Mouse (Mus musculus): ENCODE measurements at regions not wholly inside any gene's neighbourhood (a gene's known extent, or its start where the extent isn't known, plus 50 kb on each side); places are given as distances from the start of the nearest gene placed in this dataset.

GRCm38 (mm10) chr1:35924796-35925195, 143.4 kb upstream of the Hs6st1 start:
- TF ChIP-seq CTCF (conservative IDR thresholded peaks at IDR 0.05; ENCODE audit: low read length) = no peak
- no peak for TF ChIP-seq NANOG (IDR thresholded peaks at IDR 0.05; ENCODE audit: borderline replicate concordance, low read length)
- no peak for TF ChIP-seq POU5F1 (IDR thresholded peaks at IDR 0.05; ENCODE audit: borderline replicate concordance, low read length)

All from E14TG2a.4 (cell line).